Mouse (Mus musculus) B cell, adult 2 months (primary cell): ENCODE results near the gene Gm17324.

Source experiments
- DNase-seq, 2 experiments: peaks; one replicate each; pipeline ENCODE4 v3.0.0; 2022

Gene Gm17324

DNA sequence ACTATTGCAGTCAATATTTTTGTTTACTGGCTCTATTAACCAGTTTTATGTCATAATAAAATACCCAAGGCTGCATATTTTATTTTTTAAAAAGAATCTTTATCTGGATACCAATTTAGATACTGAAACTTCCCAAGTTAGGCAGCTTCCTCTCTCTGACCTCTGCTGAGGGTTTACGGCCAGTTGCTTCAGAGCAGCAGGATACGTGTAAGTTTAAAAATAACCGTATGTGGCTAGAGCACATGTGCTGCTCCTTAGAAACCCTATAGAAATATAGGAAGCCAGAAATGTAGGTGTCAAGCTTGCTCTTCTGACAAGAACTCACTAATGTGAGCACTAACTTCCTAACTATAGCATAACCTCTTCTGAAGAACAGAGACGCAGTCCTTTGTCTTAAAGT, 14.8 kb upstream of the Gm17324 start:
- DNase-seq, result no peak

GRCm38 (mm10) chr9:78457026-78457425, 8.4 kb upstream of the Gm17324 start:
- no peak for DNase-seq

- DNase-seq, result peak in 1 of 2 experiments; percentile 57
Measured at GRCm38 (mm10) chr9:78451382-78451781, 2.8 kb upstream of the Gm17324 start.

DNA sequence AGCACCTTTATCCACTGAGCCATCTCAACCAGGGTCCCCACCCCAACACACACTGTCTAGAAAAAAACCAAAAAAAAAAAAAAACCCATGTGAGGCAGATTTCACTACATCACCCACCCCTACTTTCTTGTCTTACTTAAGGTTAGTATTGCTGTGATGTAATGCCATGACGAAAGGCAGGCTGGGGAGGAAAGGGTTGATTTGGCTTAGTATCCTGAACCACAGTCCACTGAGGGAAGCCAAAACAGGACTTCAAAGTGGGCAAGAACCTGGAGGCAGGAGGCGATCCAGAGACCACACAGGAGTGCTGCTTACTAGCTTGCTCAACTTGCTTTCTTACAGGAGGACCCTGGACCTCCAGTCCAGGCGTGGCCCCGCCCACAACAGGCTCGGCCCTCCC, 1.8 kb upstream of the Gm17324 start:
- no peak for DNase-seq

GRCm38 (mm10) chr9:78447606-78447972, 997 bp downstream of the Gm17324 start:
- no peak for DNase-seq

DNA sequence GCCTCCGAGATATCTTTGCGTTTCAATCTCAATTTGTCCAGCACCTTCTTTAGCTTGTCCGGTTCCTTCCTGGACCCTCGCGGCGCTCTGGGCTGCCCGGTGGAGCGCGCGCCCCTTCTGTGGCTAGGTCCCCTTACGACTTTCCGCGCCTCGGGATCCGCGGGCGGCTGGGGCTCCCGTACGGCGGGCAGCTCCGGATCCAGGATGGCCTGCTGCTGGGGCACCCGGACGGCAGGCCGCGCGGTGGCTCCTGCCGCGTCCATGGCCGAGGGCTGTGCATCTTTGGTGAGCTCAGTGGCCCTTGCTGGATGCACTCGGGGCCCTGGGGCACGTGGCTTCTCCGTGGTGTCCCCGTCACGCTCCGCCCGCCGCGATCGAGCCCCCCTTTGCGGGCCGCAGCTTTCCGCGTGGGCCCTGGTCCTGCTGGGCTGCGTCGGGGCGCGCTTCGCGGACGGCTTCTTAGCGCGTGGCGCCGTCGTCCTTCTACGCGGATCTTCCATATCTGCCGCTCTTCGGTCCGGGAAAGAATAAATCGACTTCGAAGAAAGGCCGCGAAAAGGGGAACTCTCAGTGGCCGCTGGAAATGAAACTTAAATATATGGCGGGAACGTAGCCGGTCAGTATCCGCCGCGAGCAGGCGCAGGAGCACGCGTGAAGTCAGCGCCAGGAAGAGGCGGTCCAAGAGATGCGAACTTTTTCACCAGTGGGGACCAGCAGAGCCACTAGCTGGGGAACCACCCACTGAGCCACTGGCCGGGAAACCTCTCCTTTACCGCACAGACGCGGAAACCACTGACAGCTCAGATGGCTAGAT, 5.8 kb downstream of the Gm17324 start, which contains the start of gene Cgas:
TSS of gene Cgas (minus strand) at position 659 of the 814 bp plus-strand sequence.
- DNase-seq, result peak; percentile 60 to 65

GRCm38 (mm10) chr9:78442237-78442578, 6.4 kb downstream of the Gm17324 start:
- no peak for DNase-seq

GRCm38 (mm10) chr9:78439426-78439825, 9.2 kb downstream of the Gm17324 start:
- DNase-seq, result no peak

- DNase-seq, result no peak
Measured at GRCm38 (mm10) chr9:78432471-78432870, 16.1 kb downstream of the Gm17324 start.

DNA sequence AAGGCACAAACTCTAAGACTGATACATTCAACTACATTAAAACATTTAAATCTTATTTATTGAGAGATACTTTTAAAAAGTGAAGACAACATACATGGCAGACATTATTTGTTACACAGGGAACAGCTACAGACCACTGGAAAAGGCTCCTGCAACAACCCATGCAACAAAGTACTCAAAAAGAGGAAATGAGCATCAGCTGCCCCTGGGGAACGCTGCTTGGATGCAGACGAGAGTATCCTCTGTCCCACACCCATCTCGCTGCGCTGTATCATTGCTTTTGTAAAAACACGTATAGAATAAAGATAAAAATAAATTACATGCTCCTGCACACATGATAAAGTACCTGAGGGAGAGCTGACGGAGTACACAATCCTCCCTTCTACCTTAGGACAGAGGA, 18.1 kb downstream of the Gm17324 start:
- peak; percentile 87 to 91 for DNase-seq

GRCm38 (mm10) chr9:78429551-78429950, 19.0 kb downstream of the Gm17324 start:
- no peak for DNase-seq

- DNase-seq, result peak in 1 of 2 experiments; percentile 28
Measured at GRCm38 (mm10) chr9:78428870-78429432, 19.6 kb downstream of the Gm17324 start.

GRCm38 (mm10) chr9:78428185-78428584, 20.4 kb downstream of the Gm17324 start:
- DNase-seq, result peak; percentile 52 to 59

- peak; percentile 34 to 38 for DNase-seq
Measured at GRCm38 (mm10) chr9:78427362-78427781, 21.2 kb downstream of the Gm17324 start.

GRCm38 (mm10) chr9:78401596-78401995, 47.0 kb downstream of the Gm17324 start:
- no peak for DNase-seq

DNA sequence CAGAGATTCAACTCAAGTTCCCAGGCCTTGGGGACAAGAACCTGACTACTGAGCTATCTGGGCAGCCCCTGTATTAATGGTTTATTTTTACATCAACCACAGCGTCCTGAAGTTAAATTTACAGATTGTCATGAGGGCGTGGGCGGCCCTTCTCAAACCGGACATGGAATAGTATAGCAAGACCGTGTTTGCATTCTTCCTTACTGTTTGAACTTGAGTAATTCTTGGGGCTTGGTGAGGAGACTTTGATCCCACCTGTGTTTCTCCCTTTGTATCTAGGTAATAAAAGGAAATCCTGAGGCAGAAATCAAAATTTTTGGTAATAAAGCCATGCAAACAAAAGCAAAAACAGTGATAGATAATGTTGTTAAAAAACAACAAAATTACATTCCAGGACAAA, 48.0 kb downstream of the Gm17324 start:
- no peak for DNase-seq
